Mouse (Mus musculus) MEL-GATA-1-ER (cell line): Measurements from ENCODE around the gene 9530068E07Rik.
A peak's percentile ranks its signal among the peaks of the same experiment; 100 is the strongest.
"Not testable (repeated sequence)": the region's sequence is repeated elsewhere in the genome, so short reads cannot be mapped to it uniquely, and the experiment has no call there.

Source experiments
- DNase-seq: peaks from one replicate; pipeline ENCODE4 v3.0.0-alpha.2; 2012; ENCODE audit warnings: low read depth; ENCODE audit errors: extremely low read depth

Gene 9530068E07Rik

DNA sequence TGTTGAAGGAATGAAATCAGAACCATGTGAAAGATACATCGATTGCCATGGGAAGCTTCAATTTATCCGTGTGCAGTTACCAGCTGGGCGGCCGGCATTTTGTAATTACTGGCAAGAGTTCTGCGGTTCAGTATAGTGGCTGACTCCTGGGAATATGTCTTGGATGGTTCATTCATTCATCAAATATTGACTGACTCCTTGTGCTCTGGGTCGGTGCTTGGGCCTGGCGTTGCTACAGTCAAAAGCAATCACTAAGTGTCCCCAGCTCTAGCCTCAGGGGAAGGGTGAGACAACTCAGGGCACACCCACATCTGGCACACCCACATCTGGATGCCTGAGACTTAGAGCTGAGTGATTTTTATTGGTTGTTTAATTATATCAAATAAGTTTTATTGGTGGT lies 22.4 kb upstream of the 9530068E07Rik start:
- DNase-seq: no peak

DNA sequence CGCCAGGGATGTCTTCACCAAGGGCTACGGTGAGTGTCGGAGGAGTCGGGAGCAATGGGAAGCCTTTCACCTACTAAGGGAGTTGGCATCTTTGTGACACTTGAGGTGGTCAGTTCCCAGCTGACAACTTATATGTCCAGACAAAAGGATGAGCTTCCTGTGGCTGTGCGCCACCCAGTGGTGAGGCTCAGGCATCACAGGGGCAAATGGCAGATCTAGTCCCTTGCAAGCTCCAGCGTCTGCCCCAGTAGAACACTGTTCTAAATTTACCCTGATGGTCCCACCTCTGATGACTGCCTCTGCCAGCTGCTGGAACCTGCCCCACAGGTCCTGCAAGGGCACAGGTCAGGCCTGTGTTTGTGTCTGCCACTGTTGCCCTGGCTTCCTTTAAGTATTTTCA lies 21.9 kb upstream of the 9530068E07Rik start:
- DNase-seq: no peak

DNA sequence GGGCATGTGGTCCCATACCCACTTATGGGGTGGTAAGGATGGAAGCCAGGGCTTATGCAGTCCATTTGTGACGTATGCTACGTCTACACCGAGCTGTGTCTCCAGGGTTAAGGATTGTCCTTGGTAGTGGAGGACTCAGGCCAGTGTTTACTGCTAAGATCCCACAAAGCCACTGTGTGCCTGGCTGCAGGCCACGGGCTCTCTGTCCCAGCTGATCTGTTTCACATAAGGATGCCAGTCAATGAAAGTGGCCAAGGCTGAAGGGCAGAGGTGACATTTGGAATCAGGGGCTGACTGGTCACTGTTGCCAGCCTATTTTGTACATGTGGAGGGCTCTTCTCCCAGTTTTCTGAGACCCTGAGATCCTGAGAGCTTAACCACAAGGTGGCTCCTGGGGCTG lies 18.6 kb upstream of the 9530068E07Rik start:
- DNase-seq: no peak

DNA sequence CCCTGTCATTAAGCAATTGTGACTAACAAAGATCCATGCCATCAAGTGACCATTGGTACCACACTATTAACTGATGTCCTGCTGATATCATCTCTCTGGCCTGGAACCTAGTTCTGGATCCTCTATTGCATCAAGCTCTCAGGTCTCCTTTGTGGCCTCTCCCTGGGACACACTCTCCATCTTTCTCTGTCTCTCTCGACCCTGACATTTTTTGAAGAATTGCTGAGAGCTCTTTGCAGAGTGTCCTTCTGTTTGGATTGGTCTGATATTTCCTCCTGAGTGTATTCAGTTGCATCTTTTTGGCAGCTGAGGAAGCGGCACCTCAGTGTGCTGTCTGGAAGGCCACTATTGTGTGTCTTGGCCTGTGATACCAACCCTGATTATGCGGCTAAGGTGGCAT lies 17.0 kb upstream of the 9530068E07Rik start:
- no peak for DNase-seq

DNA sequence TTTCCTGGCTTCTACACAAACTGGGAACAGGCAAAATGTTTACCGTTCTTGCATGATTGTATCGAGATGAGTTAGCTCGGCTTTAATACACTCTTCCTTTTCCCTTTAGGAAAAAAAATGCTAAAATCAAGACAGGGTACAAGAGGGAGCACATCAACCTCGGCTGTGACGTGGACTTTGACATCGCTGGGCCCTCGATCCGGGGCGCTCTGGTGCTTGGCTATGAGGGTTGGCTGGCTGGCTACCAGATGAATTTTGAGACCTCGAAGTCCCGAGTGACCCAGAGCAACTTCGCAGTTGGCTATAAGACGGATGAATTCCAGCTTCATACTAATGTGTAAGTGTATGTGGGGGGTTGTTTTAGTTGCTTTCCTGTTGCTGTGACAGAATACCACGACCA lies 12.5 kb upstream of the 9530068E07Rik start:
- DNase-seq: no peak

DNA sequence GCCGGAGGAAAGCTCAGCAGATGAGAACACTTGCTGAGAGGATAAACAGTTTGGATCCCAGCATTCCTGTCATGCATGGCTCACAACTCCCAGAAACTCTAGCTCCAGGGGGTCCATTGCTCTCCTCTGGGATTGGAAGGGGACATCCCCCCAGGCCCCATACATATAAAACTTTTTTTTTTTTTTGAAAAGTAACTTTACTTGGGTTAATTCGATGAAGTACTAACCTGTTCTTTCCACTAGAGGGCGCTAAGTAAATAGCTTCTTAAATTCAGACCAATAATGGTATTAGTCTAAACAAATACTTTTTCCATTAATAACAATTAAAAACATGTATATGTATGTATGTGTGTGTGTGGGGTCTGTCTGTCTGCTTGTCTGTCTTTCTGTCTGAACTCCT lies 11.6 kb upstream of the 9530068E07Rik start:
- no peak for DNase-seq

DNA sequence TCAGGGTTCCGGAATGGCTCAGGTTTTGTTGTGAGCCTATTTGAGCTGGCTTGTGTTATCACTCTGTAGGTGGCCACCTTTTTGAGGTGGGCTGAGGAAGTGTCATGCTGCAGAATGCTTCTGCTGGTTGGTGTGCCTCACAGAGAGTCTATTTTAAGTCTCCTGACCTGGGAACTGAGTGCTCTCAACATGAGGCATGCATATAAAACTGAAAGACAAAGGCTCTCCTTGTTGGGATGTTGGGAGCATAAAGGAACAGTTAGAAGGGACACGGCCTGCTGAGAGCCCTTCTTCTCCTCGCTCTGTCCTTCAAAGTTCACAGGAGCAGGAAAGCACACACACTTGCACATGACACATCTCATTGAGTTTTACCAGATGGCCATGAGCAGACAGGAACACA lies 9.3 kb upstream of the 9530068E07Rik start:
- DNase-seq: no peak

DNA sequence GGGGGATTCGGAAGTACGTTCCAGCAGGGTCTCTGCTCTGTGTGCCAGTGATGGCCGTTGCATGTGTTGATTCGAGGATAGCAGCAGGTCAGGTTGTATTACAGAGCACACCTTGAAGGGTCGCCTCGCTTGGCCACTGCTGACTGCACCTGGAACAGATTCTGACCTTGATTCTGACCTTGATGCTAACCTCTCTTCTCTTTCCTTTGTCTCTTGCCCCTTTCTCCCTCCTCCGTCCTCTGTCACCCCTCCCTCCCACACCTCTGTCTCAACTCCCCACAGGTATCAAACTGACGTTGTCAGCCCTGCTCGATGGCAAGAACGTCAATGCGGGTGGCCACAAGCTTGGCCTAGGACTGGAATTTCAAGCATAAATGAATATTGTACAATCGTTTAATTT lies 8.1 kb upstream of the 9530068E07Rik start:
- DNase-seq: no peak

DNA sequence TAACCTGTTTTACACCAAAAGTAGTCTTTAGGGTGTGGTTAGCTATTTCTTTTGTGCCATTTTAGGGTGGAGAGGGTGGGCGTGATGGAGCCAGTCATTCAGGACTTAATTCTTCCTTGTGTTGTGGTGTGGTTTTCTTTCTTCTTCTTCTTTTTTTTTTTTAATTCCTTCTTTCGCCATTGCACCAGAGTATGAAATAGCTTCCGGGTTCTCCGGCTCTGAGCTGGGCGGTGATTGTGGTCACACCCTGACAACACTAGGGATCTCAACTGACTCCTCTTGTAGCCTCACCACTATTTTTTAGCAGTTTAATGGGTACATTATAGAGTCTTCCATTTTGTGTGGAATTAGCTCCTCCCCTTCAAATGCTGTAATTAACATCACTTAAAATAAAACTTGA lies 7.2 kb upstream of the 9530068E07Rik start:
- DNase-seq: not testable (repeated sequence)

DNA sequence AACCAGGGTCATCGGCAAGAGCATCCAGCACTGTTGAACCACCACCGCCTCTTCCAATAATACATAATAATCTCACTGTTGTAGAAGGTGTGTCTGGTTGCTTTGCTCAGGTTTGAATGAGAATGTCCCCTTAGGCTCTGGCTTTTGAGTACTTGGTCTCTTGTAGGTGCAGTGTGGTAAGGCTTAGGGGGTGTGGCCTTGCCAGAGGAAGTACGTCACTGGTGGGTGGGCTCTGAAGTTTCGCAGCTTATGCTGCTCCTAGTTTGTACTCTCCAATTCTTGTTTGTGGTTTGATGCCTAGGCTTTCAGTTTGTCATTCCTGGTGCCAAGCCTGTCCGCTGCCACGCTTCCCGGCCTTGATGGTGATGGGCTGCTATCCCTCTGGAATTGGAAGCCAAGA lies 6.3 kb upstream of the 9530068E07Rik start:
- no peak for DNase-seq

DNA sequence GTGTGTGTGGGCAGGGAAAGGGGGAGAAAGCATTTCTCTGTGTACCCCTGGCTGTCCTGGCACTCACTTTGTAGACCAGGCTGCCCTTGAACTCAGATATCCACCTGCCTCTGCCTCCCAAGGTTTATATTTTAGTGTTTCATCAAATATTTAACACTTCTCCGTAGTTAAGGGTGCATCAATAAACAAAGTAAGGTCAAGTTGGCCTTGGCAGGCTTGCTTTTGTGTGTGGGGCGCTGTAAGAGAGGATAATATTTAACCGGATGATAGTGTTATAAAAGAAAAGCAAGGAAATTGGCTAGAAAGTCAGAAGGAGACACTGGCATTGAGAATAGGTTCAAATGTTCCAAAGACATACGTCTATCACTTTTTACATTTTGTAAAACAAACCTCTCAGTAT lies 1.7 kb upstream of the 9530068E07Rik start:
- no peak for DNase-seq

DNA sequence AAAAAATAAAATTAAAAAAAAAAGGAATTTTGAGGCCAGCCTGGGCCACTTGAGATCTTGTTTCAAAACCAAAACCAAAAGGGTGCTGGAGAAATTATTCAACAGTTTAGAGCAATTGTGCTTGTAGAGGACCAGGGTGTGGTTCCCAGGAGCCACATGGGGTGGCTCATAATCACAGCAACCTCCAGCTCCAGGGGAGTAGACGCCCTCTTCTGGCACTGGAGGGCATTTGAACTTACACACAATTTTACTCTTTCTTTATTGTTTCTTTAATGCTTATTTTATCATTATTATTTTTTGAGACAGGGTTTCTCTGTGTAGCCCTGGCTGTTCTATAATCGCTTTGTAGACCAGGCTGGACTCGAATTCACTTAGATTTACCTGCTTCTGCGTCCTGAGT lies 885 bp upstream of the 9530068E07Rik start:
- DNase-seq: peak; percentile 36

DNA sequence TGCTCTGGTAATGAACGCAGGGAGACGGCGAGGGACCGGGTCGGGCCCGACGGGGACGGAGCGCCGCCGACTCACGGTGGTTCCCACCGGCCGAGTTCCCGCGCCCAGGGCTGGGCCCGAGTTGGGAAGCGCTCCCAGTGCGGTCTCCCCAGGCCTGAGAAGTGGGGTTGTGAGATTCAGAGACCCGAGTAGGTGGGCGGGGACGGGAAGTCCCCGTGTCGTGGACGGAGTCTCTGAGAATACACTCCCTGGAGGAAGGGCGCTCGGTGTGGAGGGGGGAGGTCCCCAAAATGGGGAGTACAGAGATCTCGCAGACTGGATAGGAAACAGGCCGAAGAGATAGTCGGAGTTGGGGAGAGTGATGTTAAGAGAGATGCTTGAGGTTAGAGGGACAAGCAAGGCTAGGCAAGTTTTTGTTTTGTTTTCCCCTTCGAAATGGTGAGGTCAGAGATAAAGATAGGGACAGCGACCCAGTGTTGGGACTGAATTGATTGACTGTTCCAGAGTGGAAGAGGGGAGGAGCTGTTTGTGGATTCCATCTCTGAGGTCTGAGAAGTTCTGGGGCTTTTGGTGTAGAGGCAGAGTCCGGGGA lies 465 bp downstream of the 9530068E07Rik start:
- DNase-seq: no peak

DNA sequence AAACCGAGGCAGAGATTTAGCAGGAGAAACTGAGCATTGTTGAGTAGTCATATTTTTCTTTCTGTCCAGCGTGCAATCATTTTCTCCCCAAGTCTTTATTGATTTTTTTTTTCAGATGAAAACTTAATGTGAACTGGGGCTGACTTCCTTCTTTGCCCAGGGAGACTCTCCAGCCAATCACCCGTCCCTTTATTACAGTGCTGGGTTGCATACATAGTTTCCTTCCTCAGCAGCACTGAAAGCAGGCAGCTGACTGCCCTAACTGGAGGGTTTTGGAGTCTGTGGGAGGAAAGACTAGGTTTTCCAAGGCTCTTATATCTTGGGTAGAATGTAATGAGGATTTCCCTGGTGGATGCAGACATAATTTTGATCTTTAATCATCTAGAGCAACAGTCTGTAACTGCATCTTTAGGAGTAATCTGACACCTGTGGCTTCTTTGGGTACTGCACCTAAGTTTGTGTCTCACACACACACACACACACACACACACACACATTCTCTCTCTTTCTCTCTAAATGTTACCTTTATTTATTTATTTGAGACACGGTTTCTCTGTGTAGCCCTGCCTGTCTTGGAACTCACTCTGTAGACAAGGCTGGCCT lies 1.3 kb downstream of the 9530068E07Rik start:
- DNase-seq: no peak

DNA sequence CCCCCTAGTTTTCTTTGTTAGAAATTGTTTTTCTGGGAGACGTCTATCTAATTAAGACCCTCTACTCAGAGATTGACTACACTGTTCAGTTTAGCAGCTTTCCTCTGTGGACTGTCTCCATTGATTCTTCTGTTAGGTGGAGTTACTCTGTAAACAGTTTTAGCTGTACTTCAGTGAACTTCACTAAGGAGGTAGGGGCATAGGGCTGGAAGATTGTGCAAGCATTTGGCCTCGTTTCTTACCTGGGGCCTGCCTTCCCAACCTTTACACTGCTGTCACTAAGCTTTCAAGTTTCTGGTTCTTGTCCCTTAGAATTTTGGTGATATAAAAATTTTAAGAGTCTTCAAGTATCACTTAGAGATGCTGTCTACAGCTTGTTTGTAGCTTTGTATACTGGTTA lies 5.2 kb downstream of the 9530068E07Rik start:
- no peak for DNase-seq

DNA sequence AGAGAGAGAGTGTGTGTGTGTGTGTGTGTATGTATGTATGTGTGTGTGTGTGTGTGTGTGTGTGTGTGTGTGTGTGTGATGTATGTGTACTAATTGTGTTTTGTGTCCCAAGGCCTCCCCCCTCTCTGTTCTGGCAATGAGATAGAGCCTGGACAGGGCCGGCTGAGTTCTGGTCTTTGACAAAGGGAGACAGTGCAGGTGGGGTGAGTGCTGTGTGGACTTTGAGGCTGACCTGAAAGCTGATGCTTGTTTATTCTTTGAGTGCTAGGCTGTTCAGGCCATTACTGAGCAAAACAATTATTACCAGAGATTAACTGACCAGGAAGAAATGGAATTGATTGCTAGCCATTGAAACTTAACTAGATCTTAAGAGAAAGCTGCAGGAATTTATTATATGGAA lies 6.3 kb downstream of the 9530068E07Rik start:
- no peak for DNase-seq

DNA sequence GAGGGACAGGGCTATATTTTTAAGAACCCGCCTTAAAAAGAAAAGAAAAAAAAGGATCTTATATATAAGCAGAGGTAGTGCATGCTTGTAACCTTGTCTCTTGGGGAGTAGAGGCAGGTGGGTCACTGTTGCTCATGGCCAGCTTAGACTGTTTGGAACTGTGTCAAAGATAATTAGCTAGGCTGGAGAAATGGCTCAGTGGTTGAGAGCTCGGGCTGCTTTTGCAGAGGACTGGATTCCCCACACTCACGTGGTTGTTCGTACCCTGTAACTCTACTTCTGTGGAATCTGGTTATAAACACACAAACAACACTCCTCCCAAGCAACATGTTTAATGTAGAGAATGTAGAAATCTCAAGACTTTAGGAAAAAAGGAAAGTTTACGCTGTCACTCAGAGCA lies 8.0 kb downstream of the 9530068E07Rik start:
- no peak for DNase-seq

DNA sequence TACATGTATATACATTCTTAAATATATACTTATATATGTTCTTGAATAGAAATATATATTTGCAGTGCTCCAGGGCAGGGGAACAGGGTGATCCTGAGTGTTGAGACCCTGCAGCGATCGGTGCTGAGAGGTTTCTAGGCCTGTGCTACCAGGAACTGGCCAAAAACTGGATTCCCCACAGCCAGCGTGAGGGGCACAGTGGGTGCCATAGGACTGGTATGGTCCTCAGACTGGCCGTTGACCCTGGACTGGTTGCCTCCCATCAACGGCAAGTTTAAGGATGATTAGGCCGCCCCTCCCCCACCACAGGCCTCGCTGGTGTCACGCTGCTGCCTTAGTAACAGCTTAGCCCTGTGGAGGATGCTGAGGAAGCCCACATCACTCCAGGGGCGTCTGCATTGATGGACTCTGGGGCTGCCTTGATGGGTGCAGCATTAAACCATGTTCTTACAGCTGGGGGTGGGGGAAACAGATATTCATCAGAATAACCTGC lies 9.0 kb downstream of the 9530068E07Rik start:
- no peak for DNase-seq

DNA sequence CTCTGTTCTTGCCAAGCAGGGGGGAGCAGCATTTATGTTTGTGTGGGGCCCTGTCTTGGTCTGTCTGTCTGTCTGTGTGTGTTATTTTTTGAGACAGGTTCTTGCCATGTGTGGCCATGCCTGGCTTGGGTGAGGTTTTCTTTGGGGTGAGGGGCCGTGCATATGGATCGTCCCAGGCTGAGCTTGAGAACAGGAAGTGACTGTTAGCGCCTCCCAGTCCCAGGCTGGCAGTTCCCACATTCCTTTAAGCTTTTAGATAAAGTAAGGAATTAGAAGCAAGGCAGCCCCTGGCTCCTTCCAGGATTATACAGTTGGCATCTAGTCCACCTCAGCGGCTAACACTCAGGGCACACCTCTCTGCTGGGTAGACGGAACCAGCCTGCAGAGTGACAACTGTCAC lies 13.1 kb downstream of the 9530068E07Rik start:
- no peak for DNase-seq

DNA sequence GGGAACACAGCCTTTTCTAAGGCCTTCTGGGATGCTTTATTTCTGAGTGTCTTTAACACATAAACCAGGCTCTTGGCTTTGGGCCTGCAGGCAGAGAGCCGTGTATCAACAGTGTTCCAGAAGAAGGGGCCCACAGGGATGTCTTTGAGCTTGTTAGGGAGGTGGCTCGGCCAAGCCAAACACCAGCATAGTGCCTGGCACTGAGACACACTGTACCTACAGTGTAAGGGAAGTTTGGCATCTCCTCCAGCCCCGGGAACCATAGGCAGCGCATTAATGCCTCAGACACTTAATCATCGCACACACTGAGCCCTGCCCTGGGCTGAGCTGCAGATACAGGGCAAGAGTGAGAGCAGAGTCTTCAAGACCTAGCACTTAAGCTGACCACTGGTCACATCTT lies 22.1 kb downstream of the 9530068E07Rik start:
- no peak for DNase-seq

DNA sequence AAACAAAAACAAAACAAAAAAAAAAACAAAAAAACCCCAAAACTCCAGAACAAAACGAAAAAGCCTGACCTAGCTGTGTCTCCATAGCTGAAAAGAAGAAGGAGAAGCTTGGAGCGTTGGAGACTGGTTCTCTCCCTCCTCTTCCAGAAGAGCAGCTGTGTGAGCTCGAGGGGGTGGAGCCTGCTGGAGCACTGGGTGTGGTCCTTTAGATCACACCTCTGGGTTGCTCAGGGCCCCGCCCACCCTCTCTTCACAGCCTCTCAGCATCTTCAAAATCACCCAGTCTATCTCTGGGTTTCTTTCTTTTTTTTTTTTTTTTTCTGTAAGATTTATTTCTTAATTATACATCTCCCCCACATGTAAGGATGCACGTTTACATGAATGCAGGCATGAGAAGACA lies 23.0 kb downstream of the 9530068E07Rik start:
- DNase-seq: no peak

DNA sequence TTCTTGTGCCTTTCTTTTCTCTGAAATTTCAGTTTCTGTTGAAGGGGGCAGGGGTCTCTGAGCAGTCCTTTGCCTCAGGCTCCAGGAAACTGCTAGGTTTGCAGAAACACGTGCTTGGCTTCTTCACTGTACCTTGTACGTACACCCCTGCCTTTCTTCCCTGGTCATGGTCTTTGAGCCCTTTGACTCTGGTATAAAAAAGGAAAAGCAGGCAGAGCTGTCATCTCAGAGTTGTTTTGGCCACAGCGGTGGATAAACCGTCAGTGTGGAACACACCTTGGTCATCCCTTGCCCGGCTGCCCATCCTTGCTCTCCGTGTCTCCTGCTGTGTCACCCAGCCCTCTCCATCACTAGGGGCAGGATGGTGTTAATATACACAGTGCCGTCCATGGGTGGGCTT lies 23.6 kb downstream of the 9530068E07Rik start:
- no peak for DNase-seq

DNA sequence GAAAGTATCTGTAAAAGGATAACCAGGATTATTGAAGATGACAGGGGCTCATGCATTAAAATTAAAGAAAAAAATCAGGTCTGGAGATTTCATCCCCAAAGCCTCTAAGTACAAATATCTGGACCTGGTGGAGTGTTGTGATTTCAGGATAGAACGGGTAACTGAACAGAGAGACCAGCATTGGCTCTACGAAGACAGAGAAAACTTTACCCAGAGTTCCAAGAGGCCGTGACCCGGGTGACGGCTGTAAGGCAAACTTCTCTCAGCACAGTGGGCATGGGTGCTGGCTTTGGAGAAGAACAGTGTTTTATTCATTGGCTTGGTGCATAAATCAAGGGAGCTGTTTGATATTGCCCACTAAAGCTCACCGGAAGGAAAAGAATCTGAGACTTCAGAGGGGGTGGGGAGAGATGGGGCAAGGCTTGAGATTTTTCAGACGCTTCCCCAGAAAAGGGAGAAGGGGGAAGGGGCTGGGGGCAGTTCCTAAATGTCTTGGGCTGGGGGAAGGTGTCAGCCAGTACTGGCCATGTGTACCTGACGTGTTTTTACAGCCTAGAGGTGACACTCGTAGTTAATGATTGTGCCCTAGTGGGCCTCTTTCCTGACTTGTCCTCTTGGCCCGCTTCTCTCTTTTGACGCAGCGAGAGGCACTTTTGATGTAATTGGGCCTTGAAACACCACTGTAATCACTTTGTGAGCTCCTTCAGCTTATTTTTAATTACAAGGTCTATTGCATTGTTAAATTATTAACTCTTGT lies 24.2 kb downstream of the 9530068E07Rik start:
- no peak for DNase-seq
